Mouse (Mus musculus): ENCODE results near the gene Lrrc75b. TPM values are rescaled to one million over a fixed set of nuclear protein-coding genes. Genes with fewer than 3 reads are reported as not detected.
"Not testable (repeated sequence)": the region's sequence is repeated elsewhere in the genome, so short reads cannot be mapped to it uniquely, and the experiment has no call there.

Gene Lrrc75b
- total RNA-seq, 2 experiments from 2014 or later = 0.67 to 1.1 TPM

GRCm38 (mm10) chr10:75568029-75568428 lies 7.9 kb upstream of the Lrrc75b start:
- no peak for DNase-seq

GRCm38 (mm10) chr10:75566765-75567164 lies 6.6 kb upstream of the Lrrc75b start:
- not testable (repeated sequence) for DNase-seq

DNA sequence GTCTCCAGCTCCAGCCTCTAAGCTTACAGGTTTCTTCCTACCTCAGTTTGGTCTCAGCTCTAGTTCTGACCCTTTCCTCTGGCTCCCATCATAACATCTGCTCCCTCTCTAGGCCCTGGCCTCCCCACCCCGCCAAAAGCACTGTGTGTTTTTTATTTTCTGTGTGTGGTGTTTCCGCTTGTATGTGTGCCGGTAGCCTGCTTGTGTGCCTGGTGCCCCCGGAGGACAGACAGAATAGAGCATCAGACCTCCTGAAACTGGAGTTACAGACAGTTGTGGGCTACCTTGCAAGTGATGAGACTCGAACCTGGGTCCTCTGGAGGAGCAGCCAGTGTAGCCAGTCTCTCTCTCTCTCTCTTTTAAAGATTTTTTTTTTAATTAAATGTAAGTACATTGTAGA lies 6.2 kb upstream of the Lrrc75b start:
- DNase-seq = no peak

DNA sequence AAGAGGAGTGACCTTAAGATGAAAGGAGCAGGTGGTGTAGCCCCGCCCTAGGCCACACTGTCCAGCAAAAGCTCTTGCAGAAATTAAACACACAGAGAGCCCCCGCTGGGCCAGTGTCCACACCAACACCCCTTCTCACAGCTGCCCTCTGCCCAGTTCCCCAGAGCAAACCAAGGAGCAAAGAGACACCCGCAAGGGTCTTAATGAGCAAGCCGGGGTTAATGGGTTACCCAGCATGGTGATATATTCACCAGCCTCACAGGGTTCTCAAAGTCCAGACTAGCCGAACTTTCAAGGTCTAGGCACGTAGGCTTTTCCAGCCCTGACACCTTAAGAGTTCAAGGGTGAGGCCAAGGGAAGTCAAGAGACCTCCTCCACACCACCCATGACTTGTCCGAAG lies 5.8 kb upstream of the Lrrc75b start:
- no peak for DNase-seq

GRCm38 (mm10) chr10:75565436-75565835 lies 5.3 kb upstream of the Lrrc75b start:
- peak in 1 of 2 experiments; percentile 37 for DNase-seq

GRCm38 (mm10) chr10:75564687-75565265 lies 4.6 kb upstream of the Lrrc75b start:
- DNase-seq = no peak

GRCm38 (mm10) chr10:75562596-75562995 lies 2.5 kb upstream of the Lrrc75b start:
- no peak for DNase-seq

DNA sequence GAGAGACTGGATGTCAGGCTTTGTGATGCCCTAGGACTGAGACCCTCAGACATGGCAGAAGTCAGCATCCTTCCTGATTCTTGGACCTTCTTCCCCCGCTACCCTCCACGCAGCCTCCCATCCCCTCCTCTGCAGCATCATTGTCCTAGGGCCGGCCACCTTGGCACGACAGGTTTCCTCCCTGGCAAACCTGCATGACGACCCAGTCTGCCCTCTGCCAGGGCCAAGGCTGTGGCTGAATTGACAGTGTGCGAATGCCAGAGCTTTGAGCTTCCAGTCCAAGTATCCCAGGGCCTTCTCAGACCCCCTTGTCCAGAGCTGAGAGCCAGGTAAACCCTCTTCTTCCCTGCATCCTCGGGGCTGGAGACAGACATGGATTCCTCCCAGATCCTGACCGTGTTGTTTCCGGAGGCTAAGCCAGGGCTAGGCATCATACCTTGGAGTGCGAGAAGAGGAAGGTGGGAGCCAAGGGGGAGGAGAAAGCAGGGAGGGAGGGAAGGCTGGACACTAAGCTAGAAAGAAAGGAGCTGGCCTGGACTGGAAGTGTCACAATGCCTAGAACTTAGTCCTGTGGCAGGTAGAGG lies 1.0 kb upstream of the Lrrc75b start, which contains the start of gene Ggt1:
TSS of gene Ggt1 (plus strand) at position 534 of the 584 bp plus-strand sequence.
- no peak for DNase-seq

GRCm38 (mm10) chr10:75560549-75560899 lies 394 bp upstream of the Lrrc75b start:
- DNase-seq = no peak

DNA sequence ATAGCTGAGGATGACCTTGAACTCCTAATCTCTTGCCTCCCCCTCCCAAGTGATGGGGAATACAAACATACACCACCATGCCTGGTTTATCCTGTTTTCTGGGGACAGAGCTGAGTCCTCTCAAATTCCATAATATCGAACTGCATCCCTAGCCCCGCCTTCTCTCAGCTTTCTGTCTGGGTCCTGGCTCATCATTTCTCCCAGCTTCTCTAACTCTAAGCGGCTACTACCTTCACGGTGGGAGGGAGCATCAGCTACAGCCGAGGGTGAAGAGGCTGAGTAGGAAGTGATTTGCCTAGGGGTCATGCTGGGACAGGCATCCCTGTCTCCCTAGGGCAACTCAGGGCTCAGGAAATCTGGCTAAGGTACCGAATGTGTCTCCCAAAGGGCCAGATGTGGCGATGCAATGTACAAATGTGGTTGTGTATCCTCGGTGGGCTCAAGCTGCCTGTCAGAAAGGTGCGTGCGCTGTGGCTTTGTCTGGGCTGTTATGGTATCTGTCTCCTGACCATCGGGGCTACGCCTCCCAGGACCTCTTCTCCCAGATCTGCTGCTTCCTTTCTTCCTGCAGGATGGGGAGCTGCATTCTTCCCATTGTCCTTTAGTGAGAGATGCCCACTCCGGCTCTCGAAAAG lies 972 bp downstream of the Lrrc75b start:
- DNase-seq = no peak

DNA sequence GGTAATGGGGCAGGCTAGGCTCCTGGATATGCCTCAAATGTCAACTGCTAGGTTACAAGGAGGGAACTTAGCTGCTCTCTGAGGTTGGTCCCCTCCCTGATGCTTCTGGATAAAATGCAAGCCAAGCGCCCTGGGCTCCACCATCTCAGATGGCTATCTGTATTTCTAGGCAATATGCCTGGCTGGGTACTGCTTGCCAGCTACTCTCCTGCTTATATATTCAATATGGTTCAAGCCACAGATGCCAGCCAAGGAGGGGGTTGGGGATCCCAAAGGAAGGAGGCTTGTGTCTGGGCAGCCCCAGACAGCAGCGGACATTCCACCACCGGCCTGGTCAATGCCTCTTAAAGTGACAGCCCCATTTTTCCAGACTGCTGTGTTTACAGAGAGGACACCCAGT lies 1.6 kb downstream of the Lrrc75b start:
- DNase-seq = no peak

DNA sequence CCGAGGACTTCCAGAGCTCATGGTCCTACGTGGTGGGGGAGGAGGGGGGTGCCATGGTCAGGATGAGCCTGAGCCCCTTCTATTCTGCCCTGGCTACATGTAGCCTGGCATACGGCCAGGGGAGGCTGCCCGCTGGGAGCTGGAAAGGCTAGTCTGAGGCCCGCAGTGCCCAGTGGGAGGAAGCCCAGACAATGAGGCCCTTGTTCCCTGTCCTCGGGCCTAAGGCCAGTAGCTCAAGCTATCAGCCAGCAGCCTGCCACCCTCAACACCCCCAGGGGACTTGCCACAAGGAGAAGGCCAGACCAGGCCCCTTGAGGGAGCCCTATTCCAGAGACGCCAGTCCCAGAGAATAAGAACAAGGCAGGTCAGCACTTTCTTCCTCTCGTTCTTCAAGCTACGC lies 4.1 kb downstream of the Lrrc75b start:
- no peak for DNase-seq

DNA sequence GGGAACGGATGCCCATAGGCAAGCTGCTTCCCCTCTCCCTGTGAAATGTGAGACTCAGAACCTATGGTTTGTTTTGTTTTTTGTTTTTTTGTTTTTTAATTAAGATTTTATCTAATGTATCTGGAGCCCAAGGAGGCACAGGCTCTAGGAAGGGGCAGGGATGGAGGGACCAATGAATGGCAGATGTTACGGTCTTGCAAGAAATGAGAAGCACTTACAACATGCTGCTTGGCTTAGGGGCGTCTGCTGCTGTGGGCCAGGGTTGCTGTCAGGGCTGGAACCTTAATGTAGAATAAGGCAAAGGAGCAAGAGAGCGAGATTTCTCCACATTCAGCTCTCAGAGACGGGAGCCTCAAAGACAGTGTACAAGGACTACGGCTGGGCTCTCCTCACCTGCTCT lies 4.6 kb downstream of the Lrrc75b start:
- no peak for DNase-seq

DNA sequence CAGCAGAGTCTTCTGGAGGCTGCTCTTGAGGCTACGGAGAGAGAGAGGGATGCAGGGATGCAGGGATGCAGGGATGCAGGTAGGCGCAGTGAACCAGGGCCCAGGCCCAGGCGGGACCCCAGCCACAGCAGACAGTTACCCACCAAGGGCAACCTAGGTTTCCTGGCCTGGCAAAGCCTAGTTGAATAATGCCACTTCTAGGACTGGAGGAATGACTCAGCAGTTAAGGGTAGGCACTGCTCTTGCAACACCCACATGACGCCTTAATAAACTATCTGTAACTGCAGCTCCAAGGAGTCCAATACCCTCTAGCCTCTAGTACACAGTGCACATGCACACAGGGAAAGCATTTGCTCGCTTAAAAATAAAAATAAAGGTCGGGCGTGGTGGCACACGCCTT lies 6.0 kb downstream of the Lrrc75b start:
- no peak for DNase-seq

- no peak for DNase-seq
These were observed 7.3 kb downstream of the Lrrc75b start for GRCm38 (mm10) chr10:75552701-75553450.

GRCm38 (mm10) chr10:75552106-75552505 lies 8.0 kb downstream of the Lrrc75b start:
- DNase-seq = no peak

DNA sequence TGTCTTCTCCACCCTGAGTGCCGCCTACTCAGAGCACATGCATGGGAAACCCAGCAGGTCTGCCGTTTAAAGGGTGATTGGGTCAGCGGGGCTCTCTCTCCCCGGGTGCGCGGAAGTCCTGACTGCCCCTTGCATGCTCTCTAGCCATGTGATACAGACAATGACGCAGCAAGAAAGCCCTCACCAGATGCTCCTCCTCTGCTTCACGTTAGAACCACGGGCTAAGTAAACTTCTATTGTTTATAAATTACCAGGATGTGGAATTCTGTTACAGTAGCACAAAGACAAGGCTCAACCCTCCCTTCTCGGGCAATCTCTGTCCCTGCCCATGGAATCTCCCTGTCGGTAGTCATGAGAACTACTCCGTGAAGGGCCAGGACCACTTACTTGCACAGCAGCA lies 9.0 kb downstream of the Lrrc75b start:
- DNase-seq = no peak

DNA sequence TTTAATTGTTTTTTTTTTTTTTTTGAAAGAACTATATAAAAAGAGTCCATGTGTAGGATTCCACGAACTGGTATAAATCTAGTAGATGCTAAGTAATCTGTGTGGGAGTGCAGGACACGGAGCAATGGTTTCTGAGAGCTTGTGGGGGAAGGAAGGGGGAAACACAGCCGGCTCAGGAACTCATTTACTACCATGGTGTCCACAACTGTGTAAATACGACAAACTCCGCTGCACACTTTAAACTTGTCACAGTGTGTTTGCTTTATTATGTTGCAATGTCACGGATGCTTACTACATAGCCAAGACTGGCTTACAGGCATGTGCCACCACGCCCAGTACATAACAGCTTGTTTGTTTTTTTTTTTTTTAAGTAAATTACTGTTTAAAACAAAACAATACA lies 10.2 kb downstream of the Lrrc75b start:
- DNase-seq = no peak

DNA sequence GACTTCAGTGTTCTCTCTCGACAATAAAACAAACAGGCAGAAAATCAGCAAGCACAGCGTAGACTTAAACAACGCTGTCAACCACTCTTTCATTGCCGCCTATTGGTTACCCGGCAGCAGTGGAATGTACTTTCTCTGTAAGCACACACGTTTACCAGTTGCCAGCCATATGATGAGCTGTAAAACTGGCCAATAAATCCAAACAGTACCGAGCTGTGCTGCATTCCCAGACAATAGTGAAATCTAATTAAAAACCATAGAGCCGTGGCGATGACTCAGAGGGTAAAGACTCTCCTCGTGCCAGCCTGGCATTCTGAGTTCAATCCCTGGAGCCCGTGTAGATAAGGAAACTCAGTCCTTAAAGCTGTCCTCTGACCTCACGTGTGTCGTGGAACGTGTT lies 11.6 kb downstream of the Lrrc75b start:
- no peak for DNase-seq

DNA sequence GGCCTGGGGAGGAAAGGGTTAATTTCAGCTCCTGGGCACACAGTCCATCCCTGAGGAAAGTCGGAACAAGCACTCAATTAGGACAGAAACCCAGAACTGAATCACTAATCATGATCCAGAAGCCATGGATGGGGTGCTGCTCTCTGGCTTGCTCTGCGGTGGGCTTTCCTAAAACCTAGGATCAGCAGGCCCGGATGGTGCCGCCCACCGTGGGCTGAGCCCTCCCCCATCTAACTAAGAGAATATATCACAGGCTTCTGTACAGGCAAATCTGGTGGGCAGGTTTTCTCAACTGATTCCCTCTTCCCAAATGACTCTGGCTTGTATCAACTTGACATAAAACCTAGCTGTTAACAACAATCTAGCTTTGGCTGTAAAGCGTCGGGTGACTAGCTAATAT lies 12.2 kb downstream of the Lrrc75b start:
- no peak for DNase-seq

- no peak for DNase-seq
These were observed 24.0 kb downstream of the Lrrc75b start for GRCm38 (mm10) chr10:75536123-75536522.

DNA sequence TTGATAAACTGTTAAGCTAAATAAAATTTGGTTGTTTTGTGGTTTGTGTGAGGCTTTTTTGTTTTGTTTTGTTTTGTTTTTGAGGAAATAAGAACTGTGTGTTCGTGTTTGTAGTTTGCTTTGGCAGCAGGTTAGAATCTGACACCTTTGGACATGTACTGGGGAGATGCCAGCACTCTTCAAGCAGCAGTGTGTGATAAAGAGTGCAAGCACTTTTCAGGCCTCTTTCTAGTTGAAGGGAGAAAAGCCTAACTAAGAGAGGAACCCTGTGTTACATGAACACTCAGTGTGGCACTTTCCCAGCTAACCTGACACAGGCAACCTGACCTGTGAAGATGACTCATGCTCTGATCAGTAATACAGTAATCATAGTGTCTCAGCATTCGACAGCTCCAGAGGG lies 24.7 kb downstream of the Lrrc75b start:
- DNase-seq = peak; percentile 61 to 68

GRCm38 (mm10) chr10:75534934-75535333 lies 25.2 kb downstream of the Lrrc75b start:
- DNase-seq = peak; percentile 71 to 75
